Comparison of ENCODE assay signal across 17 mouse cellular contexts in genomic region chr13:59969484-59969883, GRCm38 (mm10).
DNase-seq lines count a peak whose midpoint lies in the region; ATAC-seq and TF ChIP-seq lines count a peak whose summit lies in the region.
"Had no signal": no experiment of that assay in that cellular context is flagged by ENCODE, and none has a peak within 500 bp of the region (broad histone marks: within the 10 kb centered on the region; RNA-seq: fewer than 3 reads in every experiment).

No protein-coding gene starts in this region.

- H3K4me1 ChIP-seq in heart, embryonic 10.5 days = peaks cover 32% of the 10 kb centered on the region
- H3K4me1 ChIP-seq in heart, embryonic 12.5 days (replicated peaks) = peaks cover 31% of the 10 kb centered on the region

- CTCF ChIA-PET in Patski (lab: Charles Lee) = interaction anchor here (1.0 to 1.7 kb wide), 4 partner anchors 9 to 25 kb away, joined by 3 to 4 read pairs (median 4); no protein-coding TSS in a partner anchor

- H3K36me3 ChIP-seq in heart, embryonic 10.5 days = no peaks in the 10 kb centered on the region
- H3K36me3 ChIP-seq in heart, embryonic 12.5 days = no peaks in the 10 kb centered on the region
- H3K36me3 ChIP-seq: heart, embryonic 15.5 days; hindbrain, embryonic 12.5 days; kidney, embryonic 15.5 days; stomach, embryonic 15.5 days had no signal

- no peaks in the 10 kb centered on the region for H3K9me3 ChIP-seq in heart, embryonic 10.5 days
- no peaks in the 10 kb centered on the region for H3K9me3 ChIP-seq in heart, embryonic 12.5 days (replicated peaks)
- H3K9me3 ChIP-seq: heart, embryonic 15.5 days; hindbrain, embryonic 12.5 days; kidney, embryonic 15.5 days; stomach, embryonic 15.5 days had no signal

- intact Hi-C loops in left cerebral cortex, postnatal 4 days (cut with DNase I) = no loop called here
- intact Hi-C loops in left cerebral cortex, postnatal 25 days (cut with DNase I) = no loop called here

- DNase-seq in heart, embryonic 10.5 days (ENCODE audit: low spot score) = no peak
- peak; percentile 39 for DNase-seq in left cerebral cortex, postnatal 4 days
- no peak for DNase-seq in left cerebral cortex, postnatal 25 days (ENCODE audit: low spot score in 2 of 2)
- DNase-seq in Patski (ENCODE audit: low read depth, low spot score) = peak; percentile 84
- peak; percentile 61 for DNase-seq in brain, embryonic 14.5 days (ENCODE audit: low read depth)
- DNase-seq in layer of hippocampus, adult 9-10 months (ENCODE audit: low spot score) = no peak
- DNase-seq: adrenal gland, adult 8-10 months; thymus, postnatal 25 days had no signal

- POLR2A ChIA-PET in Patski (lab: Charles Lee) = interaction anchor here (0.7 to 1.6 kb wide), 3 partner anchors 21 to 207 kb away, joined by 3 to 7 read pairs (median 5); partner anchors contain the start of gene Gas1

- H3K27ac ChIP-seq in heart, embryonic 10.5 days = 0 out of 2 replicates have a peak overlapping the region, but pooled peaks have one; percentile 62
- no peak overlapping the region for H3K27ac ChIP-seq in heart, embryonic 12.5 days (ENCODE audit: poor library complexity, severe bottlenecking)
- H3K27ac ChIP-seq: heart, embryonic 15.5 days; hindbrain, embryonic 12.5 days; kidney, embryonic 15.5 days; macrophage; stomach, embryonic 15.5 days had no signal

- H3K9ac ChIP-seq in heart, embryonic 12.5 days = no peak overlapping the region
- H3K9ac ChIP-seq: heart, embryonic 15.5 days; hindbrain, embryonic 12.5 days; kidney, embryonic 15.5 days; stomach, embryonic 15.5 days had no signal

- 63% methylated on average over 3 of the region's 3 CpGs for WGBS in heart, embryonic 10.5 days
- WGBS in heart, embryonic 12.5 days = 56% methylated on average over 3 of the region's 3 CpGs

- in situ Hi-C loops in Patski (cut with MboI; ENCODE audit: low pct_unique_long_range_greater_than_20kb) = no loop called here

- peaks cover 9% of the 10 kb centered on the region; the same call in 1 of the 2 replicates for H3K27me3 ChIP-seq in heart, embryonic 10.5 days (ENCODE audit: insufficient read depth, poor library complexity, severe bottlenecking)
- H3K27me3 ChIP-seq in heart, embryonic 12.5 days (replicated peaks) = 0 out of 2 replicates have a peak, but pooled peaks cover 5% of the 10 kb centered on the region
- no peaks in the 10 kb centered on the region for H3K27me3 ChIP-seq in Patski
- H3K27me3 ChIP-seq: heart, embryonic 15.5 days had no signal

- no peak overlapping the region for H3K4me2 ChIP-seq in heart, embryonic 12.5 days
- H3K4me2 ChIP-seq: heart, embryonic 15.5 days; hindbrain, embryonic 12.5 days; kidney, embryonic 15.5 days; stomach, embryonic 15.5 days had no signal

- H3K4me3 ChIP-seq in heart, embryonic 10.5 days = no peak overlapping the region
- no peak overlapping the region for H3K4me3 ChIP-seq in heart, embryonic 12.5 days
- H3K4me3 ChIP-seq: heart, embryonic 15.5 days; hindbrain, embryonic 12.5 days; kidney, embryonic 15.5 days; stomach, embryonic 15.5 days had no signal

- no peak for TF ChIP-seq CTCF in Patski (IDR thresholded peaks at IDR 0.05)
- no peak for TF ChIP-seq CTCF in brain, embryonic 14.5 days (IDR thresholded peaks at IDR 0.05; ENCODE audit: borderline replicate concordance, extremely low read depth, insufficient read depth, insufficient read length)

- no peak for ATAC-seq in heart, embryonic 12.5 days (ENCODE audit: insufficient number of reproducible peaks, low FRiP score)
- ATAC-seq in Patski = peak; percentile 55
- no peak for ATAC-seq in monocyte, adult 5-6 weeks (replicated peaks; ENCODE audit: insufficient number of reproducible peaks, low FRiP score, low TSS enrichment, poor library complexity, severe bottlenecking)
- ATAC-seq: activated CD4-positive, CD25-positive, alpha-beta regulatory T cell, adult 4 months; intestine, postnatal 0 days had no signal

- no peak for TF ChIP-seq POLR2A in brain, embryonic 14.5 days (IDR thresholded peaks at IDR 0.05; ENCODE audit: borderline replicate concordance, extremely low read depth, insufficient read depth, insufficient read length, poor library complexity, severe bottlenecking)

Comparison
In these comparisons a context has a peak if more than half of its experiments do, and no peak if none do; other contexts are left out.
1. DNase-seq: peak in left cerebral cortex, postnatal 4 days (single experiment), Patski (single experiment) and brain, embryonic 14.5 days (single experiment); none in heart, embryonic 10.5 days (single experiment), left cerebral cortex, postnatal 25 days (0 of 2) and layer of hippocampus, adult 9-10 months (single experiment).